Mouse (Mus musculus): ENCODE results near the gene Il5ra.

DNA sequence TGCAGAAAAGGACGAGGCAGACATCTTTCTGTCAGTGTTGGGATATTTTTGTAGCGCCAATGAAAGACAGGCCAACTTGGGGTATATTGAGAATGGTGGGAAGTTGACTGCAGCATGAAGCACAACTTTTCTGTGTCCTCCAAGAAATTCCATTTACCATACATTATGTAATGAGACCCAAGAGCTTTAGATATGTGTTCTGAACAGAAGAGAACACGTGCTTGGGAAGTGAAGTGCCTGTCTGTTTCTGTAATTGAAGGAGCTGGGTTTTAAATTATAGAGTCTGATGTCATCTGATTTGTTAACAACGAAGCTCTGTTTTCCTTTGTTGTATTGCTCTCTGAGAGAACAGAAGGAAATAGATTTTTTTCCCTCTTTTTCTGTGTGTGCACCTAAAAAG is 21.2 kb upstream of the Il5ra start:
- TF ChIP-seq CTCF (IDR thresholded peaks at IDR 0.05; ENCODE audit: insufficient read depth, low read depth, low read length) (no peak), POLR2A (IDR thresholded peaks at IDR 0.05; ENCODE audit: insufficient read depth, low read depth, low read length) (no peak)

All from olfactory bulb, adult 2 months (tissue).